In genomic region chr17:57275997-57276351, GRCm38 (mm10) we compare ENCODE assay signal across 7 mouse cellular contexts. TPM values are rescaled to one million over a fixed set of nuclear protein-coding genes. Genes with fewer than 3 reads are reported as not detected.
A peak's percentile ranks its signal among the peaks of the same experiment; 100 is the strongest.
DNase-seq lines count a peak whose midpoint lies in the region; ATAC-seq and TF ChIP-seq lines count a peak whose summit lies in the region.

No protein-coding gene starts in this region.

- TF ChIP-seq EP300 in liver, postnatal 0 days (IDR thresholded peaks at IDR 0.05; ENCODE audit: low read depth), result no peak

- peak overlapping the region; percentile 49 for H3K27ac ChIP-seq in liver, adult 2 months (replicated peaks; ENCODE audit: insufficient read depth, low read depth, low read length)
- no peak overlapping the region for H3K27ac ChIP-seq in embryonic facial prominence, embryonic 10.5 days (replicated peaks)
- no peak overlapping the region; the same call in 1 of the 2 replicates for H3K27ac ChIP-seq in liver, postnatal 0 days (ENCODE audit: low read depth)

- 2% methylated on average over 13 of the region's 13 CpGs for WGBS in liver, adult 2 months
- WGBS in embryonic facial prominence, embryonic 10.5 days, result 4% methylated on average over 13 of the region's 13 CpGs
- 4% methylated on average over 13 of the region's 13 CpGs for WGBS in liver, postnatal 0 days (ENCODE audit: insufficient replicate concordance)

- TF ChIP-seq POLR2A in liver, adult 2 months (IDR thresholded peaks at IDR 0.05; ENCODE audit: extremely low read depth, insufficient read depth, low read length), result no peak

- intact Hi-C loops in heart, postnatal 36 days (cut with DNase I), result loop anchor here (1.0 to 10.0 kb wide), 2 partner anchors 26 to 661 kb away; partner anchors contain the start of gene Rpl36

- no peaks in the 10 kb centered on the region for H3K27me3 ChIP-seq in liver, adult 2 months (ENCODE audit: control insufficient read depth, insufficient read depth, low read length)
- H3K27me3 ChIP-seq in embryonic facial prominence, embryonic 10.5 days (replicated peaks; ENCODE audit: low read depth, poor library complexity, severe bottlenecking), result peaks cover 64% of the 10 kb centered on the region
- no peaks in the 10 kb centered on the region for H3K27me3 ChIP-seq in liver, postnatal 0 days (ENCODE audit: insufficient read depth, low read length)

- no peaks in the 10 kb centered on the region for H3K36me3 ChIP-seq in liver, adult 2 months (ENCODE audit: control insufficient read depth, insufficient read depth, low read length)
- H3K36me3 ChIP-seq in embryonic facial prominence, embryonic 10.5 days (replicated peaks), result no peaks in the 10 kb centered on the region
- no peaks in the 10 kb centered on the region for H3K36me3 ChIP-seq in liver, postnatal 0 days (replicated peaks; ENCODE audit: insufficient read depth, low read length)

- H3K9ac ChIP-seq in liver, adult 2 months (ENCODE audit: low read depth, low read length), result peak overlapping the region; percentile 36
- H3K9ac ChIP-seq in liver, postnatal 0 days (replicated peaks), result peak overlapping the region; percentile 59; the same call in 1 of the 2 replicates

- 0 out of 2 replicates have a peak, but pooled peaks cover 4% of the 10 kb centered on the region for H3K4me1 ChIP-seq in liver, adult 2 months (ENCODE audit: control insufficient read depth, insufficient read depth, low read length)
- H3K4me1 ChIP-seq in embryonic facial prominence, embryonic 10.5 days, result peaks cover 17% of the 10 kb centered on the region
- peaks cover 25% of the 10 kb centered on the region for H3K4me1 ChIP-seq in liver, postnatal 0 days (ENCODE audit: insufficient read depth)

- H3K4me2 ChIP-seq in liver, postnatal 0 days (ENCODE audit: low read depth, low read length), result peak overlapping the region; percentile 90

- peak; percentile 4; the same call in 1 of the 2 replicates for ATAC-seq in liver, postnatal 0 days
- no peak for ATAC-seq in CD4-positive, CD25-positive, alpha-beta regulatory T cell, adult 4 months

- no peaks in the 10 kb centered on the region for H3K79me2 ChIP-seq in liver, adult 2 months (ENCODE audit: control insufficient read depth, insufficient read depth, low read length)

- H3K9me3 ChIP-seq in embryonic facial prominence, embryonic 10.5 days, result no peaks in the 10 kb centered on the region
- H3K9me3 ChIP-seq in liver, postnatal 0 days (ENCODE audit: low read length), result no peaks in the 10 kb centered on the region

- TF ChIP-seq CTCF in liver, adult 2 months (IDR thresholded peaks at IDR 0.05; ENCODE audit: low read depth, low read length), result no peak
- no peak for TF ChIP-seq CTCF in liver, postnatal 0 days (IDR thresholded peaks at IDR 0.05; ENCODE audit: low read depth)

- DNase-seq in liver, adult 2 months (ENCODE audit: extremely low read depth, low read depth, low spot score), result no peak
- no peak for DNase-seq in liver
- peak; percentile 27 for DNase-seq in embryonic facial prominence, embryonic 10.5 days (ENCODE audit: low spot score)
- peak; percentile 47 to 60 for DNase-seq in heart, postnatal 36 days
- no peak for DNase-seq in liver, postnatal 0 days
- no peak for DNase-seq in spleen, postnatal 14 days (ENCODE audit: low spot score in 2 of 2)

- peak overlapping the region; percentile 70 for H3K4me3 ChIP-seq in liver, adult 2 months (ENCODE audit: insufficient read depth, low read depth, low read length)
- peak overlapping the region; percentile 58 for H3K4me3 ChIP-seq in embryonic facial prominence, embryonic 10.5 days
- H3K4me3 ChIP-seq in liver, postnatal 0 days (ENCODE audit: low read depth, low read length), result peak overlapping the region; percentile 62

RNA-seq across cellular contexts. Expression of gene Vav1, which starts 2.9 kb away (rescaled TPM):
- total RNA-seq in liver, adult 2 months (2014; rRNA removed), result 2.7 and 2.9 TPM in 2 replicates
- 1.3 and 1.9 TPM in 2 replicates for polyA plus RNA-seq in liver, adult 2 months (2012; rRNA removed)
- 1.4 and 1.6 TPM in 2 replicates for polyA plus RNA-seq in embryonic facial prominence, embryonic 10.5 days (2016; fragmentation: Nextera tagmentation; extraction: Ambion mirVana)
- 1 to 10 TPM; 1.4 to 2.5 TPM for total RNA-seq in heart, postnatal 36 days (2021)
- polyA plus RNA-seq in liver, postnatal 0 days (2015; fragmentation: Nextera tagmentation; extraction: Ambion mirVana), result 13.1 and 14.1 TPM in 2 replicates
- 100 to 1,000 TPM in 1 of 2 experiments, 10 to 100 TPM in 1; 88.9 to 130 TPM for polyA plus RNA-seq in CD4-positive, CD25-positive, alpha-beta regulatory T cell, adult 4 months (2017; shearing (Covaris generic))

RNA-seq across cellular contexts. Expression of gene Trip10, which starts 26.7 kb away (rescaled TPM):
- 4.6 and 5.1 TPM in 2 replicates for total RNA-seq in liver, adult 2 months (2014; rRNA removed)
- 4.8 and 7.2 TPM in 2 replicates for polyA plus RNA-seq in liver, adult 2 months (2012; rRNA removed)
- 37.4 and 42.2 TPM in 2 replicates for polyA plus RNA-seq in embryonic facial prominence, embryonic 10.5 days (2016; fragmentation: Nextera tagmentation; extraction: Ambion mirVana)
- 100 to 1,000 TPM; 113 to 124 TPM for total RNA-seq in heart, postnatal 36 days (2021)
- polyA plus RNA-seq in liver, postnatal 0 days (2015; fragmentation: Nextera tagmentation; extraction: Ambion mirVana), result 9.3 TPM in 2 replicates
- 1 to 10 TPM; 2.6 to 3.6 TPM for polyA plus RNA-seq in CD4-positive, CD25-positive, alpha-beta regulatory T cell, adult 4 months (2017; shearing (Covaris generic))

RNA-seq across cellular contexts. Expression of gene Gpr108, which starts 27.7 kb away (rescaled TPM):
- 10.7 and 11.7 TPM in 2 replicates for total RNA-seq in liver, adult 2 months (2014; rRNA removed)
- 19.3 and 23.7 TPM in 2 replicates for polyA plus RNA-seq in liver, adult 2 months (2012; rRNA removed)
- polyA plus RNA-seq in embryonic facial prominence, embryonic 10.5 days (2016; fragmentation: Nextera tagmentation; extraction: Ambion mirVana), result 24.9 and 25.7 TPM in 2 replicates
- 10 to 100 TPM; 32.0 to 32.1 TPM for total RNA-seq in heart, postnatal 36 days (2021)
- 9.0 and 9.2 TPM in 2 replicates for polyA plus RNA-seq in liver, postnatal 0 days (2015; fragmentation: Nextera tagmentation; extraction: Ambion mirVana)
- polyA plus RNA-seq in CD4-positive, CD25-positive, alpha-beta regulatory T cell, adult 4 months (2017; shearing (Covaris generic)), result 10 to 100 TPM; 62.0 to 94.4 TPM

RNA-seq across cellular contexts. Expression of gene C3, which starts 48.0 kb away (rescaled TPM):
- 5,384 and 7,708 TPM in 2 replicates for total RNA-seq in liver, adult 2 months (2014; rRNA removed)
- polyA plus RNA-seq in liver, adult 2 months (2012; rRNA removed), result 3,773 and 3,833 TPM in 2 replicates
- 0.30 and 0.32 TPM in 2 replicates for polyA plus RNA-seq in embryonic facial prominence, embryonic 10.5 days (2016; fragmentation: Nextera tagmentation; extraction: Ambion mirVana)
- 10 to 100 TPM; 96.2 to 97.5 TPM for total RNA-seq in heart, postnatal 36 days (2021)
- 1,136 and 1,364 TPM in 2 replicates for polyA plus RNA-seq in liver, postnatal 0 days (2015; fragmentation: Nextera tagmentation; extraction: Ambion mirVana)
- polyA plus RNA-seq in CD4-positive, CD25-positive, alpha-beta regulatory T cell, adult 4 months (2017; shearing (Covaris generic)), result 1 to 10 TPM in 1 of 2 experiments, under 1 TPM in 1; 0.85 to 1.3 TPM

Comparison
In these comparisons a context has a peak if more than half of its experiments do, and no peak if none do; other contexts are left out.
1. DNase-seq: peak in embryonic facial prominence, embryonic 10.5 days (single experiment) and heart, postnatal 36 days (2 of 2); none in liver, adult 2 months (single experiment), liver (single experiment), liver, postnatal 0 days (single experiment) and spleen, postnatal 14 days (0 of 2).
2. Peak in every context shown above with its lines, with median percentiles within 50 percentile points of each other: H3K4me3 ChIP-seq.